Mouse (Mus musculus) brain, adult 2 months (tissue): ENCODE data around the gene E030030I06Rik.
"Not testable (repeated sequence)": the region's sequence is repeated elsewhere in the genome, so short reads cannot be mapped to it uniquely, and the experiment has no call there.

Experiments used
- DNase-seq: peaks from one replicate; pipeline ENCODE4 v3.0.0; 2011; ENCODE audit warnings: low read depth, low spot score

E030030I06Rik gene

DNA sequence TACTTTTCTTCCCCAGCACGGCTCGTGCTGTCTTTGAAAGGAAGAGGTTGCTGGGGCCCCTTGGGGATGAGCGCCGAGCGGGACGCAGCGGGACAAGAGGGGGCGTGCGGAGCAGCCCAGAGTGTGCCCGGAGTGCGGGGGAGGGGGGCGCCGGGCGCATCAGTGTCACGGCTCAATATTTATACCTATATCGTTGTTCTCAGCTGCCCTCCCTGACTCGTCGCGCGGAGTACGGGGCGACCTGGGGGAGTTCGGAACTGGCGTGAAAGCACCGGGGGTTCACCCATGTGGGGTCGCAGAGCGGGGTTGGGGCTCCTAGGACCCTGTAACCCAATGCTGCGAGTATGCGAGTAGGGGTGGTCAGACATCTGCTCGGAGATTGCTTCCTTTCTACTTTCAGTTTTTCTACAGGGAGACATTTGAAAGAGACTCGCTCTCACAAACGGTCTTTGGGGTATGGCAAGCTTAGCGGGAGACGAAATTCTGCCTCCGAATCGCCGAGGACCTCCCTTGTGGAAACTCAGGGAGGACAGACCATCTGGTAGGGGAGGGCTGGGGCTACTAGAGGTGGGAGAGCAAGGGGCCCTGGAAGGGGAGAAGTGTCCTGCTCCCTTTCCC, at the start of gene E030030I06Rik:
Gene E030030I06Rik, minus strand, starts transcription at position 198 of the 618 bp plus-strand sequence.
- DNase-seq, result no peak

DNA sequence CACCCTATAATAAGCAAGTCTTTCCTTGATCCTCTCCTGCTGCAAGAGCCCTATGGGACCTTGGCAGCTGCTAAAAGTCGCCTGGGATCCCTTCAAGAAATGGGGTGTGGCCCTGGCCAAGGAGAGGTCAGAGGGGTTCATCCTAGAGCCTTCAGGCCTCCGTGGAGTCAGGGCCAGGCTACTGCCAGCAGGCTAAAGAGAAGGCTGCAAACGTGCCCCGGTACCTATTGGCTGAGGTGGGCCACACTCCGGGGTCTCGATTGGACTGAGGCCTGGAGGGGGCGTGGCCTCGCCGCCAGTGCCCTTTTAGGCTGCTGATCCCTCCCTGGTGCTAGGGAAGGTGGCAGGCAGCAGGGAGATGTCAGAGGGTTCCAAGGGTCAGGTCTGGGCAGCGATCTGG, 42.0 kb upstream of the E030030I06Rik start:
- not testable (repeated sequence) for DNase-seq

DNA sequence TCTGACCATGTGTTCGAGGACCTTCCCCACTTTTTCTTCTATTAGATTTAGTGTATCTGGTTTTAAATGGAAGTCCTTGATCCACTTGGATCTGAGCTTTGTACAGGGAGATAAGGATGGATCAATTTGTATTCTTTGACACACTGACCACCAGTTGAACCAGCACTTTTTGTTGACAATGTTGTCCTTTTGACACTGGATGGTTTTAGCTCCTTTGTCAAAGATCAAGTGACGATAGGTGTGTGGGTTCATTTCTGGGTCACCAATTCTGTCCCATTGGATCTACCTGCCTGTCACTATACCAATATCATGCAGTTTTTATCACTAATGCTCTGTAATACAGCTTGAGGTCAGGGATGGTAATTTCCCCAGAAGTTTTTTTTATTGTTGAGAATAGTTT, 27.4 kb upstream of the E030030I06Rik start:
- DNase-seq, result not testable (repeated sequence)

DNA sequence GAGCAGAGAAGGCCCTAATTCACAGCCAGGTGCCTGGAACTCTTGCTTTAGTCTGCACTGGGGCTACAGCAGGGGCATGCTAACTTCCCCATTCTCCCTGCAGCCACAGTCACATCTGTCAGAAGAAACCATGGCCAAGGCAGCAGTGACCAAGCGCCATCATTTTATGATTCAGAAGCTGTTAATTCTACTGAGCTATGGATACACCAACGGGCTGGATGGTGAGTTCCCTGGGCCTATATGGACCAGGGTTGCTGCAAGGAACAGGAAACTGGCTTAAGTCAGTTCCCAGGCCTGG, 25.1 kb upstream of the E030030I06Rik start:
- not testable (repeated sequence) for DNase-seq

DNA sequence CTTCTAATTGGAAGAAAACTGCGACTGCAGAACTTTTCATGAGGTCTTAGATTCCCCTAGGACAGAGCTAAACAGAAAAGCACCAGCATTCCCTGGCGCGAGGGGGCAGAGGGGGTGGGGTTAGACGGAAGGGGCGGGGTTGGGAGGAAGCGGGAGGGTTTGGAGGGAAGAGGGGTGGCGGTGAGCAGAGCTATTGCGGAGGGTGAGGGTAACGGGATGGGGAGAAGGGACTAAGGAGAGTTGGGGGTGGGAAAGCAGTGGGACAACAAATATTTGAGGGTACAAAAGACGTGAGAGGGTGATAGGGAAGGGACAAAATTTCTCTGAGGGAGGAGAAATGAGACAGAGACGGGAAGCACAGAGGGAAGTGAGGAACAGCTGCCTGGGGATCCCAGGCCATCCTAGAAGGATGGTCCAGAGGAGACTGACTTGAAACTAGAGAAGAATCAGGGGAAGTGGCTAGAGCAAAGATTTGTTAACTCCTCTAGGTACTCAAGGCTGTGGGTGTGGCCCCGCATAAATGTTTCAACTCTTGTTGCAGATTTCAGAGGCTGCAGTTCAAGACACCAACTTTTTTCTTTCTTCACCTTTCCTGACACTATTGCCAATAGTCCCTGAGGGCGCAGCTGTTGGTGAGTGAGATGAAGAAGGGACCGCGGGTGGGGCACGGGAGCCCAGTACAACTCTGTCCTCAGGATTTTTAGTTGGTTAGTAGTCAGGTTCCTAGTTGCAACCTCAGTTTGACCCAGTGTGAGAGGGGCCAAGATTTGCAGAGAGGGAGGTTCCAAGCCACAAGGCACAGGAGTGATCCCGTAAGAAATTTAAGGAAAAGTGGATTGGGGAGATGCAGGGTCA, 24.5 kb upstream of the E030030I06Rik start:
- not testable (repeated sequence) for DNase-seq

DNA sequence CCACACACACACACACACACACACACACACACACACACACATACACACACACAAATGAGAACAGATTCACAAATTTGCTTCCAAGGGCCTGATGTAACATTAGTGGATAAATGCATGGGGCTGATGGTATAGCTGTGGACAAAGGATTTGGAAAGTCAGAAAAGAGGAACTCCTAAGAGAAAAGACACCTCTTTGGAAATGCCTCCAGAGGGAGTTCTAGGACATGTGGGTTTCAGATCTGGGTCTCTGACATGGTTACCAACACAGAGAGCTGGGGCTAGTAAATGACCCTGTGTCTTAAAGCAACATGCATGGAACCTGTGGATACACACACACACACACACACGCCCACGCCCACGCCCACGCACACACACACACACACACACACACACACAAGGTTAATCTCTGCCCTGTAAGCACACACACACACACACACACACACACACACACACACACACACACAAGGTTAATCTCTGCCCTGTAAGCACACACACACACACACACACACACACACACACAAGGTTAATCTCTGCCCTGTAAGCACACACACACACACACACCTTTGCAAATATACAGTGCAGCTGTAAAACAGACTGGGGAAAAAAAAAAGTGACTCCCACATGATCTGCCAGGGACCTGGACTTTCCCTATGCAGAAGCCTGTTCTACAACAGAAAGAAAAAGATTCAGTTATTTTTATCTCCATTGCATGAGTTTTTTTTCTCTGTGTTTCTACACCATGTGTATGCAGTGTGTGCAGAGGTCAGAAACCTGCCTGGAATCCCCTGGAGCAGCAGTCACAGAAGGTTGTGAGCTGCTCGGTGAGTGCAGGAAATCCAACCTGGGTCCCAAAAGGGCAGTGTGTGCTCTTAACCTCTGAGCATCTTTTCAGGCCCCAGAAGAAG, 23.6 kb upstream of the E030030I06Rik start:
- not testable (repeated sequence) for DNase-seq

DNA sequence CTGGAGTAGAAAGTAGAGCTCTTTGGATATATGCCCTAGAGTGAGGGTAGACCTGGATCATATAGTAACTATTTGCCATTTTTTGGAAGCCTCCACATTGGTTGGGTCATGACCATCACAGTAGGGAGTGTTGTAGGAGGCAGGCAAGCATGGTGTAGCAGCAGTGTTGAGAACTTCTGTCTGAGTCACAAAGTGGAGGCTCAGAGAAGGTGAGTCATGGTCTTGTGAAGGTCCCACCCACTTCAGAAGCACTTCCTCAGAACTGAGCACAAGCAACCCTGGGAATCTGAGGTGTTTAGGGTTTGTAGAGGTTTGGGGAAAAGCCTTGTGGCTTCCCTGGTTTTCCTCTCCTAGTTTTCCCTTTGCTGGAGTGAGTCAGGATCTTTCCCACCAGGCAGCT, 20.0 kb upstream of the E030030I06Rik start:
- DNase-seq, result not testable (repeated sequence)

DNA sequence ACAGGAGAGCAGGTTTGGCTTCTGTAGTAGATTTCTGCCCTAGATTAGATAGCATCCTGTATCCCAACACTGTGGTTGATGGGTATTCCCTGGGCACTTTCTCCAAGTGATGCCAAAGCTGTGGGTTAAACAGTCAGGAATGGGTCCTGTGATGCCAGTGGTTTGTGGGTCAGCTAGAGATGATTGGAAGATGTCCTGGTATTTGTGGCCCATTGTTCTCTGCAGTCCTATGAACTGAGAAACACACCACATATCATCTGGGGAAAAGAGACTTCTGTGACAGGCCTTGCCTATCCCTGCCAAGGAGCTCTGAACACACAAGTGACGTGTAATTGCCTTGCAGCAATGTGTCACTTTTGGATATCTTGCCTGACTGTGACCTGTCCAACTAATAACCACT, 18.0 kb upstream of the E030030I06Rik start:
- not testable (repeated sequence) for DNase-seq

DNA sequence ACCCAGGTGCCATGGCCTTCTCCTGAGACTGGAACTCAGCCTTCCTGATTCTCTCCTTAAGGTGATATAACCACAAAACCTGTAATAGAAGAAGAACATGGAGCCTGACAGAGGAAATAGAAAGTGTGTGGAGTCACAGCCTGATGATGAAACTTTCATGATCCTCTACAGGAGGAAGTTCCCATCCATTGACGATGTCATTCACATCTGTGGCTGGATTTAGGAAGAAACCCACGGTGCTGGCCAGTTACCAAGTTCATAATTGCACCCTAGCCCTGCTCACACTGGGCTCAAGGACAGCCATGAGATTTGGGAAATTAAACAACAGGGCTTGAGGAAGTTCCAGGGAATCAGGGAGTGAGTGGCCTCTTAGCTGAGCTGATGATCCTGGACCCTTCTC, 17.0 kb upstream of the E030030I06Rik start:
- DNase-seq, result not testable (repeated sequence)

DNA sequence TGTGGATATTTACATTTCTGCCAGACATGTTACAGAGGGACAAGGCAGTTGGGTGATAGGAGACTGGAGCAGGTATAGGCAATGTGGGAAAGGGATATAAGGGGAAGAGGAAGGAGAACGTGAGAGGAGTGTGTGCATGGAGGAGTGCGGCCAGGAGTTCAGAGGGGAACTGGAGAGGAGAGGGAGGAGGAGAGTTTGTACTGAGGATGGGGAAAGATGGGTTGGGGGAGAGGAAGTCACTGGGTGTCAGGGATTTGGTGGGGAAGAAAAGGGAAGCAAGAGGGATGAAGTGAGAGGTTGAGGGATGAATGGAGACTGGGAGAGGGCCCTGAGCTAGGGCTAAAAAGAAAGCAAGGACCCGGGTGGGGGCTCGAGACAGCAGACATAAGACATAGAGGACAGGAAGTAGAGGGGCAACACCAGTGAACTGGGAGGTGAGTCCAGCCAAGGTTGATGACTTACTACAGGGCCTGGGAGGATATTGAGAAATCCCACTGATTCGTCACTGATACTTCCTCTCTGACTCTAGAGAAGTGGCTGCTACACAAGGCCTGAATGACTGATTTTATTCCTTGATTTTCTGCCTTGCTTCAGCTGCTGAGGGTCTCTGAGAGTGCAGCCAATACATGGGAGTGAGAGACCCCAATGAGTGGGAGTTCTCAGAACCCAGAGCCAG, 16.4 kb upstream of the E030030I06Rik start:
- not testable (repeated sequence) for DNase-seq

DNA sequence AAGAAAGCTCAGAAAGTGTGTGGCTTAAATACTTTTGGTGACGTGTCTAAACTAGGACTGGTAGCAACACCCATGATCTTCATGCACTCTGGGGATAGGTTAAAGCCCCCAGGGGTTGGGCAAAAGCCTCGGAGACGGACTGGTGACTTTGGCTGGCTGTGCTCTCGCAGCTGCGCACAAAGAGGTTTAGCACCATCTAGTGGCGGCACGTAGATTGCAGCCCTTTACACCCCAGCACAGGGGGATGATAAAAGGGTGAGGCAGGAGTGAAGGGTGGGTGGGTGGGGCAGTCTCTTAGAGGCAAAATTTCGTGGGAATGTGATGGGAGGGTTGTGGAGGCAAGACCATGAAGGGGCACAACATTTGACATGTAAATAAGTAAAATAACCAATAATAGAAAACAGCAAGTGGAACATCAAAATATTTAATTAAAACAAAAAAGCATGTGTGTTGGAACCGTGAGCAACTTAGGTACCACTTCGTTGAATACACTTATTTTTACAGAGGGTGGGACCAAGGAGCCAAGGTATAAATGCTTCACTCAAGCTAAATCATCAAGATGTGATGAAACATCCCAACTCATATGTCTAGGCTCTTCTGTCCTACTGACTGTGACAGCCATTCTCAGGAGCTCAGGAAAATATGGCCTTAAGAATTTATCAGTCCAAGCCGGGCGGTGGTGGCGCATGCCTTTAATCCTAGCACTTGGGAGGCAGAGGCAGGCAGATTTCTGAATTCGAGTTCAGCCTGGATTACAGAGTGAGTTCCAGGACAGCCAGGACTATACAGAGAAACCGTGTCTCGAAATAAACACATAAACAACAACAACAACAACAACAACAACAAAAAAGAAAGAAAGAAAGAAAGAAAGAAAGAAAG, 14.9 kb upstream of the E030030I06Rik start:
- not testable (repeated sequence) for DNase-seq

DNA sequence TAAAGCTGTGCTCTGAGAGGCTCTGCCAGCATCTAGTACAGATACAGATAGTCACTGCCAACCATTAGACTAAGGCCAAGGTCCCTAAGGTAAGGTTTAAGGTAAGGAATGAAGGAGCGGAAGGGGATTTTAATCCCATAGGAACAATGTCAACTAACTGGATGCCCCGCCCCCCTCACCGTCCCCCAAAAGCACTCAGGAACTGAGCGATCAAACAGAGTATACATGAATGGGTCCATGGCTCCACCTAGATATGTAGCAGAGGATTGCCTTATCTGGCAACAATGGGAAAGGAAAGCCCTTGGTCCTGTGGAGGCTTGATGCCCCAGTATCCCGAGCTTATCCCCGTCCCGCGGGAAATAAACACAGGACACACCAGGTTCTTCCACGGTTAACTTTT, 14.2 kb upstream of the E030030I06Rik start:
- not testable (repeated sequence) for DNase-seq

DNA sequence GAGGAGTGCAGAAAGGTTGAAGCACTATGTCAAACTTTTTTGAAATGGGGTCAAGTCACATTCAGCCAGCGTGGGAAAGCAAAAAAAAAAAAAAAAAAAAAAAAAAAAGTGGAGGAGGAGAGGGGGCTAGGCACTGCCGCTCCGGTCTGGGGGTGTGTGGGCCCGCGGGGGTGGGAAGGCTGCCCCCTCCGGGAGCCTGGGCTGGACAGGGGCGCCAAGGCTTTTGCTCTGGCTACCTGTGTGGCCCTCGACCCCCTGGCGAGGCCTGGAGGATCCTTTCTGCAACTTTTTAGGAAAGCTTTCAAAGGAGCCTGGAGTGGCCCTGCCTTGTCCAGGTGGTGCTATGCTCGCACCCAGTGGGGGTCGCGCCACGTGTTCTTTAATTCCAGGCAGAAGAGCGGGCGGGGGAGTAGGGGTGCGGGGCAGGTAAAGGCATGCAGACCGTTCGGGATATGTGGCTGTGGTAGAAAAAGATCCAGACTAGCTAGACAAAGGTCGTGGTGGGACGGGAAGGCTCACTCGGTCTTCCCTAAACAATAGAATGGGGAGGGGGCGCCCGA, 10.6 kb upstream of the E030030I06Rik start:
- DNase-seq, result no peak

DNA sequence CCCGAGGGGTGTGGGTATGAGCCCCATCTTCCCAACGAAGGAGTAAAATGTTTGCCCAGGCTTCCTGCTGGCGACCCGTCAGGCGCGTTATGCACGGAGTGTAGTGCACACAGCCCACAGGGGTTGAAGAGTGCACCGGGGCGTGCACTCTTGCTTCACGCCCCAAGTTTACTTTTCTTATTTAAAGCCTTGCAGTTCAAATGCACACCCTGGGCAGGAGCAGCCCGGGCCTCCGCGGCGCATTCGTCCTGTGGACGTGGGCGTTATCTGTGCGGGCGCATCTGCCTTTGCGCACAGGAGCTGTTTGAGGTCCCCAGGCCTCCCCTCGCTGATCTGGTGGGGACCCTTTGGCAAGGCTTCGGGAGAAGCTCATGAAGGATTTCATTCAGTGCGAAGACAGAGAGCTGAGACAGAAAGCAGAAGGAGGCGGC, 10.1 kb upstream of the E030030I06Rik start:
- DNase-seq, result no peak

DNA sequence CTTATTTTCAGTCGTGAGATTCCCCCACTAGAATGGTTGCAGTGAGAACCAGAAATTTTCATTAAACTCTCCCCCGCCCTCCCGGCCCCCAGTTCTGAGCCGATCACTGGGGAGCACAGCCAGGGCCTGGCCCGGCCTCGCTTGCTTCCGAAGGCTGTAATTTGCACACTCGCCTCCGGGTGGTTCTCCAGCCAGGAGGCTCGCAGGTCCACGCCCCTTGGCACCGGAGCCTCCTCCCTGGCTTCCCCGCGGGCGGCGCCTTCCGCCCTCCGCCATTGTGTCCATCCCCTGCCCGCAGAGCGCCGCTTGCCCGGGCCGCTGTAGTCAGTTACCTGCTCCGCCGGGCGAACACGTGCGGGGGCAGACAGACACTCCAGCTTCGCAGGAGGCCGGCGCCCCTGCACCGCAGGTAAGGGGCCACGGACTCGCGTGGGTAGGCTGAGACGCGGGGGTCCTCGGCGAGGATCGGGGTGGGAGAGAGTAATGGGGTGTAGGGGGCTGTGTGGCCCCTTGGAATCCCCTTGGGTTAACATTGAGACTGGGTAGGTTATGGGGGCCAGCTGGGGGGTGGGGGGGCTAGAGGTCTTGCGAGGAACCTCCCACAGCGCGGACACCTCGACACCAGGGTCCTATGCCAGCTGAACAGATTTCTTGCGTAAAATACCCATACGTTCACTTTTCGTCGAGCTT, 9.4 kb upstream of the E030030I06Rik start, which contains the start of the genes Raet1e and H60b:
Gene Raet1e, plus strand, starts transcription at position 260 of the 690 bp plus-strand sequence.
Gene H60b, plus strand, starts transcription at position 277 of the 690 bp plus-strand sequence.
- DNase-seq, result not testable (repeated sequence)

DNA sequence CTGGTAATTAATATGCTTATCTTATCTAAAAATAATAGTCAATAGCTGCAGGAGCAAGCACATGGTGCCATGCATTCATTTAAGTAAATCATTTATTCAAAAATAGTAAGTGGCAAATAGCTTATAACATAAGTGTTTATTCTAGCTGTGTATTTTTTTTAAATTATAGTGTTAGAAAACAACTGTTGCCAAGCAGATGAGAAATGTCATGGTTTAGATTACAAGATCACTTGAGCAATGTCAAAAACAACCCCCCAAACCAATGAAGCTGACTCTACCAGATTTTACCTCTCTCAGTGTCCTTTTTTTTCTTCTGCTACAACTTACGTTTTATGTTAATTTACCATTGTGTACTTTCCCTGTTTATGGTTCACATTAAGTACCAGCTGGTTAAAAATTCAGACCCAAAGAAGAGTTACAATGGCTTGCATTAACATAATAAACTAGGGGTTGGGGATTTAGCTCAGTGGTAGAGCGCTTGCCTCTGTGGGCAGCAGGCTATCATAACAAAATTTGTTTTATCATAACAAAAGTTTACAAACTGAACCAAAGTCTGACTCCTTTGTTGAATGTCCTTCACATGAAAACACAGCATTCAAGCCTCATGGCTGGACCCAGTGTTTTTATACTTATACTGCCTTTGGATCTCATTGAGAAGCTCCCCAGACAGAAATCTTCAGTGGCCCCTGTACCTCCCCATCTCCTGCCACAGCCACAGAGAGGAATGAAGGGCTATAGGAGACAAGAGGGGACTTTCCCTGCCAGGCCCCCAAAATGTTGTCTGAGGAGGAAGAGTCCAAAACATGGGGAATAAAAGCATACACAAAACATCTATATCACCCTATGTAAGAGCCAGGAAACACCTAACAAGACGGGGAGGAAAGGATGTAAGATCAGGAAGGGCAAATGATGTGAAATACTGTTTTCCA, 6.1 kb upstream of the E030030I06Rik start:
- DNase-seq, result no peak

DNA sequence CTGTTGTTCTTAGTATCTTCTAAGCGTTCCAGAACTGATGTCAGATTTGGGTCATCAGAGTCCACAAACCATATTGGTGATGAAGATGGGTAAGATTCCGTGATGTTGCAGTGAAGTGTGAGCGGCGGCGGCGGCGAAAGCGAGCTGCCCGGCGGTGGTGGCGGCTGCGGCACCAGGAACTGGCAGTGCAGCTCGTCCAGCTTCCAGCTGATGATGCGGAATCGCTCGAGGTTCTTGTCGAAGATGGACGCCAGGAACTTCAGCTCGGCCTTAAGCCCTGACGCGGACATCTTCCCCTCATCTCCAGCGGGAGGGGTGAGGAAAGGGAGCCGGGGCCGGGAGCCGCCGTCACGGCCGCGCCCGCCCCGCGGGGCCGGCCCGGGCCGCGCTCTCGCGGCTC, 5.1 kb upstream of the E030030I06Rik start:
- not testable (repeated sequence) for DNase-seq

DNA sequence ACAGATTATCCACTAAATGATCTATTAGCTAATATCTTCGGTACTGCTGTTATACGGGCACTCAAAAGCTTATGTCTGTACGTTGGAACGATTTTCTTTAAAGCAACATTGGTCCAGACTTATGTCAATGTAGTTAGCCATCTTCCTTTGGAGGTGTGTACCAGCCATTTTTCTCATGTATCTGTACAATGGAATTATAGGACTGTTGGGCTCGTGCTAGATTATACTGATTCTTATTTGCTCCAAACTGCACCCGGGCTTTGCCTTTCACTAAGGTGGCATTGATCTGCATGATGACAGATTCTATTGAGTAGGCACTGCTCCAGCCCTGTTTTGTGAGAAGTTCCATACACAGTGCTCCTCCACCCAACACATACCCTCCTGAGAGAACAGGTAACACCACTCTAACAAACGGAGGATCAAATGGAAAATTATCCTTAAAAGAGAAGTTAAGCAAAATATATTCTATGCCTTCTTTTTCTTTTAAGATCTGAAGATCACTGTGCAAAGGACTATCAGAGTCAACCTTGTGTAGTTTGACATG, 4.1 kb upstream of the E030030I06Rik start:
- DNase-seq, result not testable (repeated sequence)
